Mouse (Mus musculus) monocyte, adult 5-6 weeks (primary cell): ENCODE measurements around the gene Cdx2. TPM values are rescaled to one million over a fixed set of nuclear protein-coding genes. Genes with fewer than 3 reads are reported as not detected.
A peak's percentile ranks its signal among the peaks of the same experiment; 100 is the strongest.

Source experiments
- ATAC-seq: fragments of 153-309, 156-312 bp; replicated peaks from 2 replicates; pipeline ENCODE4 v1.8.0; 2017; ENCODE audit warnings: mild to moderate bottlenecking; ENCODE audit not compliant: low TSS enrichment, insufficient number of reproducible peaks, severe bottlenecking, poor library complexity, low FRiP score
- total RNA-seq: library from RNA; stranded (forward); fragments of 200-1000, 200-491, 200-594 nt; gene quantifications from 3 replicates; pipeline ENCODE4 v1.2.3, GENCODE M21; 2017

Cdx2 gene
- total RNA-seq, 1 experiment from 2014 or later: not detected

- ATAC-seq: no peak
Measured at GRCm38 (mm10) chr5:147299255-147300000, 7.6 kb downstream of the Cdx2 start.

DNA sequence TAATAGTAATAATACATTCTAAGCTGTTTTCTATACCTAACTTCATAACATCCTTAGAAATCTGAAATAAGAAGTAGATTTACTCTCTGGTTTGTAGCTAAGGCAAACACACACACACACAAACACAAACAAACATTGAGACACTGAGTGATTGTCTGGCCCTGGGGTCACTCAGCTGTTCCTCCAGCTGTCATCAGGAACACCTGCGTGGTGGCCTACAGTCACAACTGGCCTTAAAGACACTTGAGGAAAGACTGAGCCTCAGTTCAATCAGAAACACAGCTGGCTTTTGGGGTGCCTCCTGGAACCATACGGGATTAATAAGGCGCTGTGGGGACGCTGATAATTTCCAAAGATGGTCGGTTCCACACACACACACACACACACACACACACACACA, 9.8 kb downstream of the Cdx2 start:
- no peak for ATAC-seq

- no peak for ATAC-seq
Measured at GRCm38 (mm10) chr5:147294121-147294520, 12.9 kb downstream of the Cdx2 start.

- ATAC-seq: 0 out of 2 replicates have a peak, but pooled peaks have one; percentile 43
Measured at GRCm38 (mm10) chr5:147293127-147293910, 13.8 kb downstream of the Cdx2 start.

GRCm38 (mm10) chr5:147292506-147293120, 14.5 kb downstream of the Cdx2 start:
- no peak for ATAC-seq

DNA sequence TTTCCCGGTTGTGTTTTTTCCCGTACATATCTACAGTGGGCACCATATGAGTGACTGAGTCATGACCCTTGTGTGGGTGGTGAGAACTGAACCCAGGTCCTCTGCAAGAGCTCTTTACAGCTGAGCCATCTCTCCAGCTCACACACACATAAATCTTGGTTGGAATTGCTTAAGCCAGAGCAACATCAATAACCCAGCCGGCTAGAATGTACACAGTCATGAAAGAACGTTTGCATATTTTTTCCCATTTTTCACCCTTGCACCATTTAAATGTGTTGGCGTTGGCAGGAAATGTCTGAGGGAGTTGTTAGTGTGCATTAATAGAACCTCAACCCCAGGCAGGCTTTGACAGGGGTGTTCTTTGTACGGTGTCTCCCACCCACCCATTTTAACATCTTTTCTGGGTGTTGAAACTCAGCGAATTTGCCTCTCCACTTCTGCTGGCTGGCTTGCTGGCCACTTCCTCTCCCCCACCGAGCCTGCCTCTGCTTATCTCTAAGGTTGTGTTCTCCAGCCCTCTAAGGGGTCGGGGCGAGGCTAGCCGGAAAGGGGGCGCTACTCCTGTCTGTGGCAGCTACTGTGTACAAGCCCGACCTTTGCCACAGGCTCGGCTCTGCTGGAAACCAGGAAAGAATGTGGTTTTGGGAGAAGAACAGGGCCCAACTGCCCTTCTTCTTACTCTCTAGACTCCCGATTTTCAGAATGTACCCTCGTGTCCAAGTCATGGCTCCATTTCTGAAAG, 15.1 kb downstream of the Cdx2 start:
- no peak for ATAC-seq

GRCm38 (mm10) chr5:147284365-147284764, 22.7 kb downstream of the Cdx2 start:
- ATAC-seq: no peak

GRCm38 (mm10) chr5:147277547-147277925, 29.5 kb downstream of the Cdx2 start:
- no peak for ATAC-seq

- ATAC-seq: no peak
Measured at GRCm38 (mm10) chr5:147276701-147277546, 30.1 kb downstream of the Cdx2 start.

GRCm38 (mm10) chr5:147275761-147276160, 31.3 kb downstream of the Cdx2 start:
- ATAC-seq: no peak

- no peak for ATAC-seq
Measured at GRCm38 (mm10) chr5:147274174-147275141, 32.6 kb downstream of the Cdx2 start.

DNA sequence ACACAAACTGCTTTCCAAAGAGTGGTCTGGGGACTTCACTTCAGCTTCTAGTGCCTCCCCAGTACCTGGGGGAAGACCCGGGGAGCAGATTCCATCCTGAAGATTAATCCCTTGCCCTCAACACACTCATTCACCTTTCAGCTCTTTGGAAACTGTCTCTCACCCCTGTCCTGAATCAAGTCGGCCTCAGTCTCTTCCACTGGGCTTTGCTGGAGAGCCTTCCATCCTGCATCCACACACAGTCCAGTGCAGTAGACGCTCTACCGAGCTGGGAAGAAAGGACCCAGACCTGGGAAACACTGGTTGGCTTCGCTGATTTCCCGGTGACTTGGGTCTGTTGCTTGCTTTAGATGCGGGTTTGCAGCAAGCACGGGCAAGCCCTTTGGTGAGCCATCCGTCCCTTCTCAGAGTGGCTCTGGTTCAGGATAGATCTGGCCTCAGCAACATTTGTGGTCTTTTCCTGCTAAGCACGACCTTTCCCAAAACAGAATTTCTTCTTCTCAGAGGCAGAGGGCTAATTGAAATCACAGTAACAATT, 34.2 kb downstream of the Cdx2 start:
- no peak for ATAC-seq

- ATAC-seq: no peak
Measured at GRCm38 (mm10) chr5:147272046-147272807, 34.8 kb downstream of the Cdx2 start.

- no peak for ATAC-seq
Measured at GRCm38 (mm10) chr5:147270673-147271655, 36.1 kb downstream of the Cdx2 start.
